Mouse (Mus musculus) myocyte (in vitro differentiated cells): ENCODE data around the gene Klhl12. TPM values are rescaled to one million over a fixed set of nuclear protein-coding genes. Genes with fewer than 3 reads are reported as not detected.
"Not testable (repeated sequence)": the region's sequence is repeated elsewhere in the genome, so short reads cannot be mapped to it uniquely, and the experiment has no call there.

Source experiments
- H3K27me3 ChIP-seq: one replicate; pipeline ENCODE4 v1.6.1; 2011; ENCODE audit not compliant: control insufficient read depth, insufficient read depth, insufficient read length
- H3K36me3 ChIP-seq: one replicate; pipeline ENCODE4 v1.6.1; 2011; ENCODE audit not compliant: control insufficient read depth, insufficient read depth
- H3K4me2 ChIP-seq: one replicate; pipeline ENCODE4 v1.6.1; 2011; ENCODE audit warnings: low read depth, control low read depth
- H3K4me3 ChIP-seq: one replicate; pipeline ENCODE4 v1.5.1; 2011; ENCODE audit warnings: mild to moderate bottlenecking, control low read depth, moderate library complexity
- H3K79me2 ChIP-seq: one replicate; pipeline ENCODE4 v1.6.1; 2011; ENCODE audit not compliant: control insufficient read depth, insufficient read depth
- H3ac ChIP-seq: one replicate; pipeline ENCODE4 v1.6.1; 2011; ENCODE audit not compliant: control insufficient read depth, insufficient read length
- CEBPB ChIP-seq: IDR thresholded peaks from 2 replicates; pipeline ENCODE4 v1.6.1; 2011; ENCODE audit warnings: mild to moderate bottlenecking, moderate library complexity; ENCODE audit not compliant: poor library complexity, insufficient read depth, severe bottlenecking
- E2F4 ChIP-seq: IDR thresholded peaks from one replicate; pipeline ENCODE4 v1.6.1; 2011; ENCODE audit warnings: mild to moderate bottlenecking, control low read depth, moderate library complexity; ENCODE audit not compliant: insufficient read depth
- MAX ChIP-seq: IDR thresholded peaks from one replicate; pipeline ENCODE4 v1.6.1; 2011; ENCODE audit warnings: low read depth, mild to moderate bottlenecking, control low read depth
- MYOD1 ChIP-seq, 3 experiments: IDR thresholded peaks; one replicate each; pipeline ENCODE4 v1.6.1; 2011; ENCODE audit warnings: control low read depth in 2 of 3, low read depth in 2 of 3, mild to moderate bottlenecking in 2 of 3, moderate library complexity in 1 of 3; ENCODE audit not compliant: insufficient read length in 2 of 3, control insufficient read depth in 1 of 3
- MYOG ChIP-seq, 3 experiments: IDR thresholded peaks; one replicate each; pipeline ENCODE4 v1.6.1; 2011; ENCODE audit warnings: control low read depth in 2 of 3, low read depth in 2 of 3, mild to moderate bottlenecking in 2 of 3; ENCODE audit not compliant: insufficient read length in 2 of 3, control insufficient read depth in 1 of 3, insufficient read depth in 1 of 3
- POLR2A ChIP-seq: IDR thresholded peaks from one replicate; pipeline ENCODE4 v1.6.1; 2011; ENCODE audit warnings: low read depth, mild to moderate bottlenecking, control low read depth, moderate library complexity; ENCODE audit not compliant: insufficient read length
- POLR2AphosphoS2 ChIP-seq: IDR thresholded peaks from one replicate; pipeline ENCODE4 v1.6.1; 2011; ENCODE audit warnings: low read depth, control low read depth; ENCODE audit not compliant: insufficient read length
- REST ChIP-seq: IDR thresholded peaks from one replicate; pipeline ENCODE4 v1.6.1; 2011; ENCODE audit warnings: mild to moderate bottlenecking, control low read depth, moderate library complexity; ENCODE audit not compliant: insufficient read depth, insufficient read length
- SRF ChIP-seq: IDR thresholded peaks from one replicate; pipeline ENCODE4 v1.6.1; 2011; ENCODE audit warnings: low read depth; ENCODE audit not compliant: control insufficient read depth, insufficient read length
- TCF12 ChIP-seq: IDR thresholded peaks from one replicate; pipeline ENCODE4 v1.6.1; 2011; ENCODE audit warnings: mild to moderate bottlenecking, control low read depth; ENCODE audit not compliant: poor library complexity, insufficient read depth, severe bottlenecking
- TCF3 ChIP-seq: IDR thresholded peaks from one replicate; pipeline ENCODE4 v1.6.1; 2011; ENCODE audit warnings: low read depth, control low read depth; ENCODE audit not compliant: insufficient read length
- USF1 ChIP-seq: IDR thresholded peaks from one replicate; pipeline ENCODE4 v1.6.1; 2011; ENCODE audit warnings: low read depth, mild to moderate bottlenecking, control low read depth, moderate library complexity
- polyA plus RNA-seq: library from polyadenylated mRNA; unstranded; fragments of >200 nt; fragmentation: generic; extraction: Trizol; gene quantifications from one replicate; pipeline ENCODE4 v1.2.1, GENCODE M21; 2012; ENCODE audit warnings: missing spikeins

Klhl12 gene
- polyA plus RNA-seq, 1 experiment: 11.3 TPM

GRCm38 (mm10) chr1:134521163-134521562, 65.8 kb downstream of the Klhl12 start:
- no peak for TF ChIP-seq SRF
- no peak for TF ChIP-seq USF1
- TF ChIP-seq MAX: no peak
- no peak for TF ChIP-seq E2F4
- TF ChIP-seq CEBPB: no peak
- TF ChIP-seq MYOG (IDR thresholded peaks at IDR 0.05; ENCODE audit: control insufficient read depth in 1 of 3, insufficient read depth in 1 of 3, insufficient read length in 2 of 3, low read depth in 2 of 3): no peak
- TF ChIP-seq POLR2A: no peak
- no peak for TF ChIP-seq REST
- TF ChIP-seq POLR2AphosphoS2: no peak
- no peak for TF ChIP-seq TCF3
- no peak for TF ChIP-seq MYOD1 (IDR thresholded peaks at IDR 0.05; ENCODE audit: control insufficient read depth in 1 of 3, insufficient read length in 2 of 3, low read depth in 2 of 3)
- no peak for TF ChIP-seq TCF12
- H3K27me3 ChIP-seq: no peaks in the 10 kb centered on the region

GRCm38 (mm10) chr1:134522325-134522724, 67.0 kb downstream of the Klhl12 start:
- no peak overlapping the region for H3ac ChIP-seq
- no peaks in the 10 kb centered on the region for H3K36me3 ChIP-seq
- H3K79me2 ChIP-seq: no peaks in the 10 kb centered on the region
- no peak overlapping the region for H3K4me2 ChIP-seq
- H3K27me3 ChIP-seq: no peaks in the 10 kb centered on the region
- TF ChIP-seq POLR2AphosphoS2 (no peak), POLR2A (no peak), REST (no peak), USF1 (no peak)
- H3K4me3 ChIP-seq: no peak overlapping the region

More at GRCm38 (mm10) chr1:134521163-134521562, 65.8 kb downstream of the Klhl12 start:
- no peak overlapping the region for H3K4me3 ChIP-seq
- no peak overlapping the region for H3K4me2 ChIP-seq
- no peaks in the 10 kb centered on the region for H3K36me3 ChIP-seq
- H3K79me2 ChIP-seq: no peaks in the 10 kb centered on the region
- no peak overlapping the region for H3ac ChIP-seq

GRCm38 (mm10) chr1:134524424-134524823, 69.1 kb downstream of the Klhl12 start:
- Histone ChIP-seq H3K27me3 (no peaks in the 10 kb centered on the region), H3ac (no peak overlapping the region), H3K79me2 (no peaks in the 10 kb centered on the region), H3K4me2 (no peak overlapping the region), H3K36me3 (no peaks in the 10 kb centered on the region), H3K4me3 (no peak overlapping the region)
- TF ChIP-seq CEBPB (no peak), USF1 (no peak), MYOG (IDR thresholded peaks at IDR 0.05; ENCODE audit: control insufficient read depth in 1 of 3, insufficient read depth in 1 of 3, insufficient read length in 2 of 3, low read depth in 2 of 3) (no peak), MAX (no peak), SRF (no peak), TCF3 (no peak), TCF12 (no peak), REST (no peak), E2F4 (no peak)

- Histone ChIP-seq H3K4me3 (no peak overlapping the region), H3ac (no peak overlapping the region), H3K27me3 (no peaks in the 10 kb centered on the region), H3K79me2 (no peaks in the 10 kb centered on the region), H3K4me2 (no peak overlapping the region), H3K36me3 (no peaks in the 10 kb centered on the region)
- TF ChIP-seq POLR2AphosphoS2 (no peak), SRF (no peak), MAX (no peak), REST (no peak), E2F4 (no peak)
Measured at GRCm38 (mm10) chr1:134525015-134525414, 69.7 kb downstream of the Klhl12 start.

GRCm38 (mm10) chr1:134526752-134527151, 71.4 kb downstream of the Klhl12 start:
- Histone ChIP-seq H3K79me2 (no peaks in the 10 kb centered on the region), H3K4me3 (no peak overlapping the region), H3K27me3 (no peaks in the 10 kb centered on the region), H3ac (no peak overlapping the region), H3K4me2 (no peak overlapping the region), H3K36me3 (no peaks in the 10 kb centered on the region)
- TF ChIP-seq USF1 (no peak), MYOD1 (IDR thresholded peaks at IDR 0.05; ENCODE audit: control insufficient read depth in 1 of 3, insufficient read length in 2 of 3, low read depth in 2 of 3) (no peak), CEBPB (no peak)

GRCm38 (mm10) chr1:134530618-134531017, 75.3 kb downstream of the Klhl12 start:
- no peaks in the 10 kb centered on the region for H3K27me3 ChIP-seq
- no peak overlapping the region for H3K4me3 ChIP-seq
- no peaks in the 10 kb centered on the region for H3K36me3 ChIP-seq
- H3K79me2 ChIP-seq: no peaks in the 10 kb centered on the region
- no peak for TF ChIP-seq CEBPB
- no peak for TF ChIP-seq TCF12
- no peak for TF ChIP-seq E2F4
- TF ChIP-seq REST: no peak
- no peak for TF ChIP-seq MYOD1 (IDR thresholded peaks at IDR 0.05; ENCODE audit: control insufficient read depth in 1 of 3, insufficient read length in 2 of 3, low read depth in 2 of 3)
- TF ChIP-seq TCF3: no peak
- no peak for TF ChIP-seq MAX
- no peak for TF ChIP-seq USF1
- no peak for TF ChIP-seq POLR2A
- no peak for TF ChIP-seq MYOG (IDR thresholded peaks at IDR 0.05; ENCODE audit: control insufficient read depth in 1 of 3, insufficient read depth in 1 of 3, insufficient read length in 2 of 3, low read depth in 2 of 3)
- H3K4me2 ChIP-seq: no peak overlapping the region
- H3ac ChIP-seq: no peak overlapping the region

- H3K4me2 ChIP-seq, H3K4me3 ChIP-seq, H3K36me3 ChIP-seq, H3K79me2 ChIP-seq, H3K27me3 ChIP-seq, H3ac ChIP-seq: not testable (repeated sequence)
Measured at GRCm38 (mm10) chr1:134533710-134534109, 78.4 kb downstream of the Klhl12 start.
